Mouse (Mus musculus): ENCODE results near the gene Abhd12.

The Abhd12 gene

DNA sequence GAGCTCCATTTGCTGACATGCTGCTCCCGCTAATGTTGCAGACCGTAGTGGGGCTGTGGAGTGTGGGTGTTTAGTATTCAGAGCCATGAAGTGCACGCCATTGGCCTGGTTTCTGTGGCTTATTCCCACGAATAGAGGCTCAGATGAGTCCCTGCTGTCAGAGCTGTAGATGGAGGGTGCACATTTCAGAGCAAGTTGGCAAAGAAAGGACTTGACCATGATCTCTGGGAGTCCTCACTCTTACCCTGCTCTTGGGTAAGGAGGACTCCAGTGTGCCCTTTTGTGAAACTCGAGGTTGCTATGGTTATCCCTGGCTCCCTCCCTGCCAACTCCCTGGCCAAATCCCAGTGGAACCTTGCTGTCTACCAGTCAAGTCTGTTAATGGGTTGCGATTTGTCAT is 96.2 kb downstream of the Abhd12 start:
- no peak for DNase-seq (ENCODE audit: low read depth, low spot score)

DNA sequence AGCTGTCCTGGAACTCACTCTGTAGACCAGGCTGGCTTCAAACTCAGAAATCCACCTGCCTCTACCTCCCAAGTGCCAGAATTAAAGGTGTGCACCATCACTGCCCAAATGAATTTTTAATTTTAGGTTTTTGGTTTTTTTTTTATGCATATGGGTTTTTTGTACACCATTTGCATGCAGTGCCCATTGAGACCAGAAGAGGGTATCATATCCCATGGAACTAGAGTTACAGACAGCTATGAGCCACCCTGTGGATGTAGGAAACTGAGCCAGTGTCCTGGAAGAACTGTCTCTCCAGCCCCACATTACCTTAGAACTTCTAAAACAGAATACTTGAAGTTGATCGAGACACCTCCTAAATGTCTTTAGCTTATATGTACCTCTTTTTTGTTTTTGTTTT is 101.5 kb downstream of the Abhd12 start:
- DNase-seq (ENCODE audit: low read depth, low spot score): no peak

DNA sequence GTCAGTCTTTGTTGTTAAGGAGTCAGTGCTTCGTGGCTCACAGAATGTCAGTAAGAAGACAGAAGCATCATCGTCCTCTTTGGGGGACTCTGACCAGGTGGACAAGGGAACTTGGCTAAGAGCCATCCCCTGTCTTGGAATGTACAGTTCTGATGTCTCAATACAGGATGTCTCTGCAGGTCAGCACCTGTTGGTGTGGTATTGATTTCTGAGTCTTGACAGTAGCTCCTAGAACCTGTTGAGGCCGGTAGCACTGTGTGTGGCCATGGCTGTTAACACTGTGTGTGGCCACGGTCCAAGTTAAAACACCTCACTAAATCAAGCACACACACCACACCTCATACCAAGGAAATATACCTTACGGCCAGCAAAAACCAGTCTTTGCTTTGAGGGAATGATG is 103.9 kb downstream of the Abhd12 start:
- no peak for DNase-seq (ENCODE audit: low read depth, low spot score)

DNA sequence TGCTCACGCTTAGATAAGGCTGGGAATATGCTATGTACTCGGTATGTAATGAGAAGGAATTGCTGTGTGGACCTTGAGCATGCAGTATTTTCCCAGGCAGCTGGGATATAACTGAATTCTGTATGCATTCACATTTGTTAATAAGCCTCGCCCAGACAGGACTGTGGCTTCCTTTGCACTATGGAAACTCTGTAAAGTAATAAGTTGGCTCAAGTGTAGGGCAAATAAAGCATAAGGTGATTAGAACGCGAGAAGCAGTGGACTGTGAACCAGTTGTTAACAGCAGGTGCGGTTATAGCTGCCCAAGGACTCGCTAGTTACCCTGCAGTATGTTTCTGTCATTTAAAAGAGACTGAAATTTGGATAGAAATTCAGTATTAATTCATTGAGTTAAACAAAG is 106.5 kb downstream of the Abhd12 start:
- no peak for DNase-seq (ENCODE audit: low read depth, low spot score)

DNA sequence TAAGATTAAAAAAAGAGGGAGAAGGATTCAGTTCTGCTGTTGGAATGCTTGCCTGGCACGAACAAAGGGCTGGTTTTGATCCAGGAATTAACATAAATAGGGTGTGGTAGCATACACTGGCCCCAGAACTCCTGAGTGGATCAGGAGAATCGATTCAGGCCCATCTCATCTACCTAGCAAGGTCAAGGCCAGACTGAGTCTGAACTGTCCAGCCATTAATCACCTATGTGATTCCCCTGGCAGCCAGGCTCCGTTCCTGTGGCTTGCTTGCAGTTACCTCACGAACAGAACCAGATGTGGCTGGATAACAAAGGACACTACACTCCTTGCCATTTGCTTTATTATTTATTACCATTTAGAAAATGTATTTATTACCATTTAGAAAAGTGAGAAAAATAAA is 111.2 kb downstream of the Abhd12 start:
- DNase-seq (ENCODE audit: low read depth, low spot score): no peak

DNA sequence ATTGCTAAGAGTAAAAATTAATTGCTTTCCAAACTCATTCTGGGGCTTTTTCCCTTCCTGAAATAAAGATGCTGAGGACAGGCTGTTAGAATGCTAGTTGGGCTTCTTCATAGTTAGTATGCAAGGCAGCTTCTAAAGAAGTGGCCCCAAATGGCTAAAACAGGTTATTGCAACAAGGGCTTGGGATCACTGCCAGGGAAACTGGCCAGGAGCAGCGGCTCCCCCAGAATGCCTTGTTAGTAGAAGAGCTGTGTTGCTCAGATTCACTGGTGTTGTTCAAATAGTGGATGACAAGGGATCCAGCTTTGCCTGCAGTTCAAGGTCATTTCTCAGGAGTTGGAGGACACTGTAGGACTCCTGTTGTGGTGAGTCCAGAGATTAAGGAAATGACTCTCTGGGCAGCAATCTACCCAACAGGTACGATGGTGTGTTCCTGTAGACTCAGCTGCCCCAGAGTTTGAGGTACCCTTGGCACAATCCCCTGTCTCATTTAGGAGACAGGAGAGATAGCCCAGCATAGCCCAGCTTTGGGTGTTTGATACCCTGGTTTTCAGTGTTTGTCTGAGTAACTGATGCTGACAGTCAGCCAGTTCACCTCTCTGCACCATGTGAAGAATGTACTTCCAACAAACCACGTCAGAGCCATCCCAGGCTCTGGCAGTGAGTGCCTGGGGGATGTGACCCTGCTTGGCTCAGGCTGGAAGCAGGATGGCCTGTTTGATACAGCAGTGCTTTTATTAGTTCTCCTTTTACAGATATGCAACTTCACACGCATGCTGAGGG is 115.6 kb downstream of the Abhd12 start:
- DNase-seq (ENCODE audit: low read depth, low spot score): no peak

DNA sequence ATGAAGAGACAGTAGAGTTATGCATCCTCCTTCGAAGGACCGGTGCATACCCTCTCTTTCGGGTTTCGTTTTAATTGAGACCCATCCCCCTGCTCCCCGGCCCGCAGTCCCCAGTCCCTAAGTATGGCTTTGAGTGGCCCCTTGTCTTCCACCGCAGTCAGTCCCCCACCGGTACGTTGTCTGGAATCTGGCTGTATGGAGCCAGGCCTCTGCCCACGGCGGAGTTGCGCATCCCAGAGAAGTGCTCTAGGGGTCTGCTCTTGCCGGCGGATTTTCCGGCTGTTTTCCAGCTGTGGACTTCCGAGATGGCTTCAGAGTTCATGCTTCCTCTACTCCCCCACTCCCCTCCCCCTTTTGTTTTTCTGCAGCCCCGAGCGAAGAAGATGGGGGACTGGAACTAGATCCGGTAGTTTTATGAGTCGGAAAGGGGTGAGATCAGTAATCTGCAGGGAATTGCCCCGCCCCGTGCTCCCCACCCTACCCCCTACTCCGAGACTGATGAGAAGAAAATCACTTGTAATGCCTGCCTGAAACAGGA is 117.2 kb downstream of the Abhd12 start:
- no peak for DNase-seq (ENCODE audit: low read depth, low spot score)

DNA sequence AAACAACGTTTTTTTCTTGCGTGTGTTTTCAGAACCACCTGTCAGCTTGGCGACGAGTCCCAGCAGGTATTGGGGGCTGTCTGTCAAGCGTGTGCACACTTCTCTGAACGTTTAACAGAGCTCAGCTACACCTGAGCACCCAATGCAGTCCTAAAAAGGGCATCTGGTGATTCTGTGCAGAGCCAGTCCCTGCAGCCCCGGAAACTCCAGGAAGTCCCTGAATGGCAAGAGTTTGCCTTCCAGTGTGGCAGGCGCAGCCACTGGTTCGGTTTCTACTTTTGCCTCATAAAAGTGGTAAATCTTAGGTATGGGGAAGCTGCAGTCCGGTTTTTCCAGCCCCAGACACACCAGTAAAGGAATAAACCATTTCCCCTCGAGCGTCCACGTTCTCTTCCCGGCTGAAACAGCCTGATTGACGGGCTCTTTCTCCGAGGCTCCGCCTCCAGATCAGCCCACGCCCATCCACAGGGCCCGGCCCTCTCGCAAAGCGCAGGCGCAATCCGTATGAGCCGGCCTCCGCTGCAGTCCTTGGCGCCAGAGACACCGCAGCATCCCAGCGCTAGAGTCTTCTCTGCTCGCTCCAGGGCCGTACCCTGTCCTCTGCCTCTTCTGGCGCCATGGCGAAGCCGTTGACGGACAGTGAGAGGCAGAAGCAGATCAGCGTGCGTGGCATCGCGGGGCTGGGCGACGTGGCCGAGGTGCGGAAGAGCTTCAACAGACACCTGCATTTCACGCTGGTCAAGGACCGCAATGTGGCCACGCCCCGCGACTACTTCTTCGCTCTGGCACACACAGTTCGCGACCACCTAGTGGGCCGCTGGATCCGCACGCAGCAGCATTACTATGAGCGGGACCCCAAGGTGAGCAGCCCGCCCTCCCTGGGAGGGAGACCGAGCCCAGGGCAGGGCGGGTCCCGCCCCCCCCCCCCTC is 118.0 kb downstream of the Abhd12 start, which contains the start of gene Pygb:
Gene Pygb, plus strand, starts transcription at position 485 of the 930 bp plus-strand sequence.
- peak; percentile 71 for DNase-seq (ENCODE audit: low read depth, low spot score)

DNA sequence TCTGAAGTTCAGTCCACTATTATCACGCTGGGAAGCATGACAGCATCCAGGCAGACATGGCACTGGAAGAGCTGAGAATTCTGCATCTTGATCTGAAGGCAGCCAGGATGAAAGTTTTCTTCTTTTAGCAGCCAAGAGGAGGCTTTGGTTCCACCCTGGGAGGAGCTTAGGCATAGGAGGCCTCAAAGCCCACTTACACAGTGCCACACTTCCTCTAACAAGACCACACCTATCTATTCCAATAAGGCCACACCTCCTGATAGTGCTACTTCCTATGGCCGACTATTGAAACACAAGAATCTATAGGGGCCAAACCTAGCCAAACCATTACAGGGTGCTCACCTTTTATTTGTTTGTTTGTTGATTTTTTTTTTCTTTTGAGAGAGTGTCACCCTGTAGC is 121.7 kb downstream of the Abhd12 start:
- DNase-seq (ENCODE audit: low read depth, low spot score): no peak

Measured in c-Kit-negative CD71-positive TER-119-positive erythroid progenitor cells, embryonic 14.5 days (primary cell).